Mouse (Mus musculus): ENCODE data around the gene Ola1. TPM values are rescaled to one million over a fixed set of nuclear protein-coding genes. Genes with fewer than 3 reads are reported as not detected.

Gene Ola1
- polyA plus RNA-seq, 1 experiment, result 1.5 TPM

- no peak overlapping the region for H3K27ac ChIP-seq (ENCODE audit: insufficient read depth, low read depth, low read length)
- no peaks in the 10 kb centered on the region; the same call in 1 of the 2 replicates for H3K4me1 ChIP-seq (ENCODE audit: control insufficient read depth, insufficient read depth, insufficient read length, low read length)
- no peaks in the 10 kb centered on the region for H3K36me3 ChIP-seq (ENCODE audit: control insufficient read depth, insufficient read depth, low read length)
- H3K4me3 ChIP-seq (ENCODE audit: low read depth, low read length), result peak overlapping the region; percentile 28; the same call in 1 of the 2 replicates
- TF ChIP-seq CTCF (IDR thresholded peaks at IDR 0.05; ENCODE audit: extremely low read depth, insufficient read length, insufficient replicate concordance, low read depth, low read length) (no peak), POLR2A (IDR thresholded peaks at IDR 0.05; ENCODE audit: low read depth, low read length) (no peak)
- WGBS, result 5% methylated on average over 38 of the region's 38 CpGs
- peaks cover 58% of the 10 kb centered on the region for H3K27me3 ChIP-seq (ENCODE audit: control insufficient read depth, insufficient read depth, low read length)
These were observed 45.3 kb upstream of the Ola1 start for GRCm38 (mm10) chr2:73263794-73264610.

GRCm38 (mm10) chr2:73263172-73263765 is 44.5 kb upstream of the Ola1 start:
- WGBS, result 20% methylated on average over 16 of the region's 16 CpGs
- no peaks in the 10 kb centered on the region; the same call in 1 of the 2 replicates for H3K4me1 ChIP-seq (ENCODE audit: control insufficient read depth, insufficient read depth, insufficient read length, low read length)
- H3K4me3 ChIP-seq (ENCODE audit: low read depth, low read length), result peak overlapping the region; percentile 28; the same call in 1 of the 2 replicates
- no peaks in the 10 kb centered on the region for H3K36me3 ChIP-seq (ENCODE audit: control insufficient read depth, insufficient read depth, low read length)
- H3K27me3 ChIP-seq (ENCODE audit: control insufficient read depth, insufficient read depth, low read length), result peaks cover 55% of the 10 kb centered on the region
- no peak overlapping the region for H3K27ac ChIP-seq (ENCODE audit: insufficient read depth, low read depth, low read length)
- no peak for TF ChIP-seq CTCF (IDR thresholded peaks at IDR 0.05; ENCODE audit: extremely low read depth, insufficient read length, insufficient replicate concordance, low read depth, low read length)
- no peak for TF ChIP-seq POLR2A (IDR thresholded peaks at IDR 0.05; ENCODE audit: low read depth, low read length)

GRCm38 (mm10) chr2:73248701-73249100 is 30.0 kb upstream of the Ola1 start:
- TF ChIP-seq CTCF (IDR thresholded peaks at IDR 0.05; ENCODE audit: extremely low read depth, insufficient read length, insufficient replicate concordance, low read depth, low read length), result no peak
- TF ChIP-seq POLR2A (IDR thresholded peaks at IDR 0.05; ENCODE audit: low read depth, low read length), result no peak
- Histone ChIP-seq H3K27me3 (ENCODE audit: control insufficient read depth, insufficient read depth, low read length) (no peaks in the 10 kb centered on the region), H3K27ac (ENCODE audit: insufficient read depth, low read depth, low read length) (no peak overlapping the region), H3K36me3 (ENCODE audit: control insufficient read depth, insufficient read depth, low read length) (no peaks in the 10 kb centered on the region), H3K4me1 (ENCODE audit: control insufficient read depth, insufficient read depth, insufficient read length, low read length) (no peaks in the 10 kb centered on the region), H3K4me3 (ENCODE audit: low read depth, low read length) (no peak overlapping the region)
- WGBS, result 91% methylated on average over 4 of the region's 4 CpGs

- no peak for TF ChIP-seq POLR2A (IDR thresholded peaks at IDR 0.05; ENCODE audit: low read depth, low read length)
- no peak for TF ChIP-seq CTCF (IDR thresholded peaks at IDR 0.05; ENCODE audit: extremely low read depth, insufficient read length, insufficient replicate concordance, low read depth, low read length)
These were observed 22.6 kb upstream of the Ola1 start for GRCm38 (mm10) chr2:73241299-73241698.

GRCm38 (mm10) chr2:73231081-73231480 is 12.4 kb upstream of the Ola1 start:
- TF ChIP-seq CTCF (IDR thresholded peaks at IDR 0.05; ENCODE audit: extremely low read depth, insufficient read length, insufficient replicate concordance, low read depth, low read length) (no peak), POLR2A (IDR thresholded peaks at IDR 0.05; ENCODE audit: low read depth, low read length) (no peak)
- Histone ChIP-seq H3K4me3 (ENCODE audit: low read depth, low read length) (no peak overlapping the region), H3K36me3 (ENCODE audit: control insufficient read depth, insufficient read depth, low read length) (no peaks in the 10 kb centered on the region), H3K27me3 (ENCODE audit: control insufficient read depth, insufficient read depth, low read length) (no peaks in the 10 kb centered on the region), H3K27ac (ENCODE audit: insufficient read depth, low read depth, low read length) (no peak overlapping the region), H3K4me1 (ENCODE audit: control insufficient read depth, insufficient read depth, insufficient read length, low read length) (no peaks in the 10 kb centered on the region)
- WGBS, result 50% methylated on average over 3 of the region's 3 CpGs

More at GRCm38 (mm10) chr2:73241299-73241698, 22.6 kb upstream of the Ola1 start:
- no peak overlapping the region for H3K27ac ChIP-seq (ENCODE audit: insufficient read depth, low read depth, low read length)
- H3K36me3 ChIP-seq (ENCODE audit: control insufficient read depth, insufficient read depth, low read length), result no peaks in the 10 kb centered on the region
- H3K27me3 ChIP-seq (ENCODE audit: control insufficient read depth, insufficient read depth, low read length), result no peaks in the 10 kb centered on the region
- H3K4me1 ChIP-seq (ENCODE audit: control insufficient read depth, insufficient read depth, insufficient read length, low read length), result no peaks in the 10 kb centered on the region
- H3K4me3 ChIP-seq (ENCODE audit: low read depth, low read length), result no peak overlapping the region
- WGBS, result 76% methylated on average over 4 of the region's 4 CpGs

- H3K4me1 ChIP-seq (ENCODE audit: control insufficient read depth, insufficient read depth, insufficient read length, low read length), result peaks cover 7% of the 10 kb centered on the region
- no peaks in the 10 kb centered on the region for H3K27me3 ChIP-seq (ENCODE audit: control insufficient read depth, insufficient read depth, low read length)
- H3K4me3 ChIP-seq (ENCODE audit: low read depth, low read length), result peak overlapping the region; percentile 92
- H3K27ac ChIP-seq (ENCODE audit: insufficient read depth, low read depth, low read length), result no peak overlapping the region
- 1% methylated on average over 68 of the region's 68 CpGs for WGBS
- peak; percentile 61; the same call in 1 of the 2 replicates for TF ChIP-seq POLR2A (IDR thresholded peaks at IDR 0.05; ENCODE audit: low read depth, low read length)
- no peak for TF ChIP-seq CTCF (IDR thresholded peaks at IDR 0.05; ENCODE audit: extremely low read depth, insufficient read length, insufficient replicate concordance, low read depth, low read length)
- H3K36me3 ChIP-seq (ENCODE audit: control insufficient read depth, insufficient read depth, low read length), result peaks cover 6% of the 10 kb centered on the region
These were observed 4.7 kb downstream of the Ola1 start for GRCm38 (mm10) chr2:73213871-73214659.

Measured in small intestine, adult 2 months (tissue).